Mouse (Mus musculus) megakaryocyte, embryonic 14.5 days (primary cell): Measurements from ENCODE around the gene Filip1l.

ENCODE experiments used
- FLI1 ChIP-seq: IDR thresholded peaks from 2 replicates; pipeline ENCODE4 v1.6.1; 2012; ENCODE audit warnings: low read length, inconsistent platforms, mixed read lengths
- GATA1 ChIP-seq: IDR thresholded peaks from 3 replicates; pipeline ENCODE4 v1.6.1; 2012; ENCODE audit warnings: mixed read lengths, low read length, inconsistent platforms, borderline replicate concordance

DNA sequence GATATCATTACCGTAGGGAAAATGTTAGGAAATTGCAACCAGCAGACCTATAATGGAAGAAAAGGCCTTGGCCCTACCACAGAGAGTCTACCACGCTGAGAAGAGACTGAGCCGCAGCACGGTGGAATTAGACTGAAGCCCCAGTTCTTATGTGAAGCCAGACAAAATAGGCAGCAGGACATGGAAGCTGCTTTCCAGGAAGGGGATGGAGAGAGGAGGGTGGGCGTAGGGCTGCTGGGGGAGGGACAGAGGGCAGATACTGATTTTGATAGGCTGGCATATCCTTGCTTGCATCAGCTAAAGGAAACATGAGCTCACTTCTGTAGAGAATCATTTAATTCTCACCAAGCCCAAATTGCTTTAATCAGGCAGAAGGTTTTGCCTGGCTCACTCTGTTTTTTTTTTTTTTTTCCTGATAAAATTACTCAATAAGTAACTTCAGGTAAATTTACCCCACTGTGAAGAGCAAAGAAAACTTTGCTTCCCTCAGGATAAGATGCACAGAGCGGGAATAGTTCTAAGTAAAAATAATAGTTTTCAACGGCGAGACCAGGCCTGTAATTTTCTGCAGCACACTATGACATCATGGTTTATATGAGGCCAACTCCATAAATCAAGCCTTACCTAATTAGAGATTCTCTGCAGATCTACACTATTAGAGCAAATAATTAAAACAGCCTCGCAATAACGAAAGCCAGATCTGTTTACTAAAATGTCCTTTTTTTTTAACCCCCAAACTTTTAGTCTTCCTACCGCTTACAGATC lies 84.8 kb downstream of the Filip1l start:
- TF ChIP-seq GATA1 (no peak), FLI1 (no peak)
